Mouse (Mus musculus): Measurements from ENCODE around the gene Sema5b. TPM values are rescaled to one million over a fixed set of nuclear protein-coding genes. Genes with fewer than 3 reads are reported as not detected.

Gene Sema5b
- polyA plus RNA-seq, 1 experiment from 2014 or later: 2.7 TPM

GRCm38 (mm10) chr16:35663831-35664414 lies 123.0 kb downstream of the Sema5b start:
- no peak overlapping the region for H3K4me3 ChIP-seq (ENCODE audit: low read depth, low read length)
- peaks cover 23% of the 10 kb centered on the region for H3K27me3 ChIP-seq (ENCODE audit: insufficient read depth, low read length)
- TF ChIP-seq CTCF (IDR thresholded peaks at IDR 0.05; ENCODE audit: low read depth): no peak
- no peak overlapping the region for H3K9ac ChIP-seq
- no peaks in the 10 kb centered on the region for H3K4me1 ChIP-seq (ENCODE audit: insufficient read depth)
- ATAC-seq (ENCODE audit: insufficient read depth) (no peak), DNase-seq (no peak)
- H3K9me3 ChIP-seq (ENCODE audit: low read depth, low read length): no peaks in the 10 kb centered on the region
- H3K4me2 ChIP-seq: no peak overlapping the region
- no peak overlapping the region for H3K27ac ChIP-seq (ENCODE audit: low read depth)
- no peaks in the 10 kb centered on the region for H3K36me3 ChIP-seq (ENCODE audit: insufficient read depth)
- 91% methylated on average over 9 of the region's 9 CpGs for WGBS

DNA sequence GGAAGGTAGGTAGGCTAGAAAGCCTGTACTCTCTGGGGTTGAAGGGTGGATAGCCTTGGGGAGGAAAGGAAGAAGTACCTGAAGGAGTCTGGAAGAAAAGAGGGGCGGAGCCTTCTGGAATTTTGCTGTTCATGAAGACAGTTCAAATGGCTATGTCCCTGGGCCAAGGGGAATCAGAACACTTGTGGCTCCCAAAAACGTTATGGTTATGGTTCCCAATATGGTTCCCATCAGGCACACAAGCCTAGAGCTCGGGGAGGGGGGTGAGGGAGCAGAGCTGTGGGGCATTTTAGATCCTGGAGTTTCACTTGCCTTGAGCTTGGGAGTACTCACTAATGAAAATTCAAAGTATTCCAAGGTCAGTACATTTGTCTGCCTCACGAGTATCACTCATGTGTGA lies 123.9 kb downstream of the Sema5b start:
- no peak for DNase-seq
- H3K9ac ChIP-seq: no peak overlapping the region
- H3K36me3 ChIP-seq (ENCODE audit: insufficient read depth): no peaks in the 10 kb centered on the region
- no peak for ATAC-seq (ENCODE audit: insufficient read depth)
- no peak for TF ChIP-seq CTCF (IDR thresholded peaks at IDR 0.05; ENCODE audit: low read depth)
- H3K27ac ChIP-seq (ENCODE audit: low read depth): no peak overlapping the region
- H3K9me3 ChIP-seq (ENCODE audit: low read depth, low read length): no peaks in the 10 kb centered on the region
- WGBS: 76% methylated on average over 4 of the region's 4 CpGs
- H3K4me1 ChIP-seq (ENCODE audit: insufficient read depth): no peaks in the 10 kb centered on the region
- H3K4me3 ChIP-seq (ENCODE audit: low read depth, low read length): no peak overlapping the region
- H3K4me2 ChIP-seq: no peak overlapping the region
- peaks cover 14% of the 10 kb centered on the region for H3K27me3 ChIP-seq (ENCODE audit: insufficient read depth, low read length)

GRCm38 (mm10) chr16:35677511-35678113 lies 136.7 kb downstream of the Sema5b start:
- Histone ChIP-seq H3K4me2 (no peak overlapping the region), H3K4me1 (ENCODE audit: insufficient read depth) (no peaks in the 10 kb centered on the region), H3K36me3 (ENCODE audit: insufficient read depth) (no peaks in the 10 kb centered on the region), H3K4me3 (ENCODE audit: low read depth, low read length) (no peak overlapping the region), H3K9me3 (ENCODE audit: low read depth, low read length) (no peaks in the 10 kb centered on the region), H3K27ac (ENCODE audit: low read depth) (no peak overlapping the region), H3K27me3 (ENCODE audit: insufficient read depth, low read length) (no peaks in the 10 kb centered on the region), H3K9ac (no peak overlapping the region)
- no peak for ATAC-seq (ENCODE audit: insufficient read depth)
- 48% methylated on average over 8 of the region's 8 CpGs for WGBS
- DNase-seq: no peak
- TF ChIP-seq CTCF (IDR thresholded peaks at IDR 0.05; ENCODE audit: low read depth): no peak

DNA sequence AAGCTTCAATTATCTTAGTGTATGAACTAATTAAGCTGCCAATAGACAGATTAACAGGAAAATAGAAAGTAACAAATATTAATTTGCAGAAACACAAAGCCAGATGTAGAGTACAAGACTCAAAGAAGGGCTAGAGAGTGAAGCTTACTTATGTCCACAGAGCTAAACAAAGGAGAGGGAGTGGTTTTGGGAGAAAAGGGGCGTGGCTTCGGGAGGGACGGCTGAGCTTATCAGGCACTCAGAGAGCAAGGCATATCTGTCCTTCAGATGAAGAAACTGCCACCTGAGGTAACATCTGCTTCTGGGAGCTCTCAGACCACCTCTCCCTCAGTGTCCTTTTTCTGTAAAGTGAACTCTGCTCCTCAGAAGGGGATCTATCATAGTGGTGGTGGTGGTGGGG lies 137.5 kb downstream of the Sema5b start:
- no peaks in the 10 kb centered on the region for H3K36me3 ChIP-seq (ENCODE audit: insufficient read depth)
- H3K4me1 ChIP-seq (ENCODE audit: insufficient read depth): no peaks in the 10 kb centered on the region
- no peak overlapping the region for H3K4me2 ChIP-seq
- H3K4me3 ChIP-seq (ENCODE audit: low read depth, low read length): no peak overlapping the region
- no peaks in the 10 kb centered on the region for H3K9me3 ChIP-seq (ENCODE audit: low read depth, low read length)
- DNase-seq (peak; percentile 28), ATAC-seq (ENCODE audit: insufficient read depth) (no peak)
- H3K27me3 ChIP-seq (ENCODE audit: insufficient read depth, low read length): no peaks in the 10 kb centered on the region
- no peak overlapping the region for H3K27ac ChIP-seq (ENCODE audit: low read depth)
- TF ChIP-seq CTCF (IDR thresholded peaks at IDR 0.05; ENCODE audit: low read depth): no peak
- 17% methylated on average over 3 of the region's 3 CpGs for WGBS
- no peak overlapping the region for H3K9ac ChIP-seq

DNA sequence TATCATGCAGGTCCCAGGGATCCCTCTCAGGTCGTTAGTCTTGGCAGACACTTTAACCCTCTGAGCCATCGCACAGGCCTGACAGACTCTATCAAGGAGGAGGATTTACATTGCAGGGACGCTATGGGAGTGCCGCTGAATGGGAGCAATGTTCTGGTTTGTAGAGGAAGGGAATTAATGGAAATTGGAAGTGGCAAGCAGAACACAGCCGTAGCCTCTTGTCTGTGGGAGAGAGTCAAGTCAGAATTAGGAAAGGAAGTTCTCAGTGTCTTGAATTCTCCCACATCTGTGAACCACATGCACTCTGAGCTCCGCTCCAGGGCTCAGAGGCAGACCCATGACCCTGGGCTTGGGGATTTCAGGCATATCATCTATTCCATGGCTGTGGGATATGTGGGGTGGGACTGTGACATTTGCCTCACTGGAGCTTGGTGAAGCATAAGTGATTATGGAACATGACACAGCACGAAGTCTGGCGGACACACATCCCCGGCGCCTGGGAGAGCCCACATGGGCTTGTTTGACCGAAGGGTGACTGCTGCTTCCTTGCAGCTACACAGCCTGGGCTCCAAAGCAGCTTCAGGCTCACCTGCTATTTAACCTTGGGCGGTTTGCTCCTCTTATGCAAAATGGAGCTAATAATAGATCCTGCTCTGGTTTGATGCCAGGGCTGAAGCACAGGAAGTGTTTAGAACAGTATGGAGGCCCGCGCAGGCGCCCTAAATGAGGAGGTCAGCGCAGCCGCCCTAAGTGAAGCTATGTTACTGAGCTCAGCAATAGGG lies 140.6 kb downstream of the Sema5b start:
- Histone ChIP-seq H3K4me3 (ENCODE audit: low read depth, low read length) (no peak overlapping the region), H3K36me3 (ENCODE audit: insufficient read depth) (no peaks in the 10 kb centered on the region), H3K9ac (no peak overlapping the region), H3K27ac (ENCODE audit: low read depth) (no peak overlapping the region), H3K4me2 (no peak overlapping the region), H3K4me1 (ENCODE audit: insufficient read depth) (no peaks in the 10 kb centered on the region), H3K27me3 (ENCODE audit: insufficient read depth, low read length) (no peaks in the 10 kb centered on the region), H3K9me3 (ENCODE audit: low read depth, low read length) (no peaks in the 10 kb centered on the region)
- WGBS: 53% methylated on average over 17 of the region's 17 CpGs
- ATAC-seq (ENCODE audit: insufficient read depth) (no peak), DNase-seq (no peak)
- no peak for TF ChIP-seq CTCF (IDR thresholded peaks at IDR 0.05; ENCODE audit: low read depth)

GRCm38 (mm10) chr16:35685027-35685426 lies 144.1 kb downstream of the Sema5b start:
- Histone ChIP-seq H3K27me3 (ENCODE audit: insufficient read depth, low read length) (no peaks in the 10 kb centered on the region), H3K36me3 (ENCODE audit: insufficient read depth) (no peaks in the 10 kb centered on the region), H3K4me3 (ENCODE audit: low read depth, low read length) (no peak overlapping the region), H3K9ac (no peak overlapping the region), H3K9me3 (ENCODE audit: low read depth, low read length) (no peaks in the 10 kb centered on the region), H3K4me2 (no peak overlapping the region), H3K4me1 (ENCODE audit: insufficient read depth) (no peaks in the 10 kb centered on the region), H3K27ac (ENCODE audit: low read depth) (no peak overlapping the region)
- 68% methylated on average over 13 of the region's 13 CpGs for WGBS
- no peak for TF ChIP-seq CTCF (IDR thresholded peaks at IDR 0.05; ENCODE audit: low read depth)
- DNase-seq (no peak), ATAC-seq (ENCODE audit: insufficient read depth) (no peak)

DNA sequence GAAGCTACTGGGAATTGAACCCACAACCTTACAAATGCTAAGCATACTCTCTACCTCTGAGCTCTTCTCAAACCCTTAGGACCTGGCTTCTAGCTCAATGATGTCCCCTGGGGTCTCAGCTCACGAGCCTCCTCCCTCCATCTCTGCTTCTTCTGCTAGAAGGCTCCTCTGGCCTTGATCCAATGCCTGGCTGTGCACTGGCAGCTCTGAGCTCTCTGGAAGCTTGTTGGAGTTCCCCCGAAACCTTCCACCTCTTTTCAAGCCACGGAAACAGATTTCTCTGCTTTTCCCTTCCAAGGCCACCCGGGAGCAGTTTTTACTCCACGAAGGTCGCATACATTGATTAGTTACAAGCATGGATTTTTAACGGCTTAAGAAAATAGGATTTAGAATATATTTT lies 145.5 kb downstream of the Sema5b start:
- Histone ChIP-seq H3K27me3 (ENCODE audit: insufficient read depth, low read length) (no peaks in the 10 kb centered on the region), H3K27ac (ENCODE audit: low read depth) (no peak overlapping the region), H3K4me1 (ENCODE audit: insufficient read depth) (no peaks in the 10 kb centered on the region), H3K9ac (no peak overlapping the region), H3K4me3 (ENCODE audit: low read depth, low read length) (no peak overlapping the region), H3K4me2 (no peak overlapping the region), H3K36me3 (ENCODE audit: insufficient read depth) (no peaks in the 10 kb centered on the region), H3K9me3 (ENCODE audit: low read depth, low read length) (no peaks in the 10 kb centered on the region)
- ATAC-seq (ENCODE audit: insufficient read depth) (no peak), DNase-seq (no peak)
- no peak for TF ChIP-seq CTCF (IDR thresholded peaks at IDR 0.05; ENCODE audit: low read depth)
- whole genome bisulfite sequencing: 69% methylated on average over 7 of the region's 7 CpGs
